Comparison of ENCODE assay signal across 11 mouse cellular contexts in the genomic region with DNA sequence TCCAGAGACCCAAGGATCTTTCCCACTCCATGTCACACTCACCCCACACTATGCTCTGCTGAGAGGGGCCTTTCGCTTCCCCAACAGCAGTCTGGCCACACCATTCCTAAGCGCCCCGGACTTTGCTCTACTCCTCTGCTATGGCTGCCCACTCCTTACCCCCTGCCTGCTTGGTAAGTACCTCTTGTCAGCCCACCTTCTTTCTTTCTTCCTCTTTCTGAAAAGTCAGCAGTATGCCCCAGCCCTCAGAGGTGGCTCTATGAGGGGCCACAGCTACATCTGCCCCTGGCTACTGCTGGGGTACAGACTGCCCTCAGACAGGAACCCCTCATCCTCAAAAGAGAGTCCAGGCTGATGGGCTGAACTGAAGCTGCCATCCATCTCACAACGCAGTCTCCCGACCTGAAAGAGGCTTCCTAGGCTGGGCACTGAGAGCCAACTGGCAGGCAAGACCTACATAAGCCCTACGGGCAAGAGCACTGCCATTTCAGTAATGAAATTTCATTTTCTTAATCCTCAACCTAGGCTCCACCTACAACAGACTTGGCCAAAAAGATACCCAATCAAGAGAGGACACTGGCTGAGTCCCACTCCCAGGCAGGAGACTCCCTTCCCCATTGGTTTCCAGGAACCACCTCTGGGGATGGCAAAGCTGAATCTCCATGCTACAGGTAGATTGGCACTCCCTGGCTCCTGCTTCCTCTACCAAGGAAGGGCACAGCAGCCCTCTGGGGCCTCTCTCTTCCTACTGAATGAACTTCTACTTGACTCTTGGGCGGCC. TPM values are rescaled to one million over a fixed set of nuclear protein-coding genes. Genes with fewer than 3 reads are reported as not detected.
DNase-seq lines count a peak whose midpoint lies in the region; ATAC-seq and TF ChIP-seq lines count a peak whose summit lies in the region.
"Had no signal": no experiment of that assay in that cellular context is flagged by ENCODE, and none has a peak within 500 bp of the region (broad histone marks: within the 10 kb centered on the region; RNA-seq: fewer than 3 reads in every experiment).

No protein-coding gene starts in this region.

- H3K4me2 ChIP-seq in midbrain, embryonic 13.5 days (replicated peaks): no peak overlapping the region
- peak overlapping the region; percentile 88 for H3K4me2 ChIP-seq in intestine, postnatal 0 days (replicated peaks; ENCODE audit: low read depth)

- H3K27ac ChIP-seq in gastrocnemius, adult 2 months: peak overlapping the region; percentile 35
- no peak overlapping the region for H3K27ac ChIP-seq in midbrain, embryonic 10.5 days (replicated peaks)
- no peak overlapping the region for H3K27ac ChIP-seq in midbrain, embryonic 13.5 days
- peak overlapping the region; percentile 92 for H3K27ac ChIP-seq in intestine, postnatal 0 days (ENCODE audit: low read depth, low read length)

- H3K4me1 ChIP-seq in midbrain, embryonic 10.5 days: peaks cover 38% of the 10 kb centered on the region
- peaks cover 29% of the 10 kb centered on the region for H3K4me1 ChIP-seq in midbrain, embryonic 13.5 days (replicated peaks)
- H3K4me1 ChIP-seq in intestine, postnatal 0 days (replicated peaks; ENCODE audit: control insufficient read depth, insufficient read depth, low read length): peaks cover 3% of the 10 kb centered on the region
- H3K4me1 ChIP-seq in megakaryocyte, embryonic 14.5 days: peaks cover 83% of the 10 kb centered on the region

- DNase-seq in gastrocnemius, adult 2 months: peak; percentile 14
- DNase-seq in gastrocnemius, postnatal 14 days: no peak
- DNase-seq in midbrain, embryonic 10.5 days (ENCODE audit: low spot score): no peak
- no peak for DNase-seq in layer of hippocampus, adult 18-20 months (ENCODE audit: low spot score in 2 of 2)
- no peak for DNase-seq in adipocyte (ENCODE audit: low spot score)
- DNase-seq: kidney, adult 18-20 months had no signal

- peaks cover 45% of the 10 kb centered on the region for H3K36me3 ChIP-seq in midbrain, embryonic 10.5 days
- peaks cover 8% of the 10 kb centered on the region; the same call in 1 of the 2 replicates for H3K36me3 ChIP-seq in midbrain, embryonic 13.5 days
- H3K36me3 ChIP-seq in intestine, postnatal 0 days (ENCODE audit: control insufficient read depth, insufficient read depth): peaks cover 37% of the 10 kb centered on the region
- H3K36me3 ChIP-seq in megakaryocyte, embryonic 14.5 days (replicated peaks; ENCODE audit: low read length): peaks cover 55% of the 10 kb centered on the region

- H3K4me3 ChIP-seq in gastrocnemius, adult 2 months: peak overlapping the region; percentile 18
- peak overlapping the region; percentile 59; the same call in 1 of the 2 replicates for H3K4me3 ChIP-seq in midbrain, embryonic 10.5 days
- H3K4me3 ChIP-seq in midbrain, embryonic 13.5 days (replicated peaks): no peak overlapping the region
- peak overlapping the region; percentile 62 for H3K4me3 ChIP-seq in intestine, postnatal 0 days (ENCODE audit: low read depth, low read length)
- peak overlapping the region; percentile 99 for H3K4me3 ChIP-seq in megakaryocyte, embryonic 14.5 days (replicated peaks)

- TF ChIP-seq CTCF in gastrocnemius, adult 2 months (IDR thresholded peaks at IDR 0.05): no peak
- TF ChIP-seq CTCF in intestine, postnatal 0 days (IDR thresholded peaks at IDR 0.05; ENCODE audit: low read depth): no peak

- no peaks in the 10 kb centered on the region for H3K9me3 ChIP-seq in midbrain, embryonic 10.5 days (replicated peaks)
- H3K9me3 ChIP-seq in midbrain, embryonic 13.5 days: no peaks in the 10 kb centered on the region
- no peaks in the 10 kb centered on the region for H3K9me3 ChIP-seq in intestine, postnatal 0 days (ENCODE audit: control insufficient read depth)
- H3K9me3 ChIP-seq in megakaryocyte, embryonic 14.5 days: no peaks in the 10 kb centered on the region

- ATAC-seq in midbrain, embryonic 13.5 days: no peak
- ATAC-seq in intestine, postnatal 0 days: no peak

- intact Hi-C loops in gastrocnemius, adult 2 months (cut with DNase I): no loop called here
- intact Hi-C loops in gastrocnemius, postnatal 14 days (cut with DNase I; ENCODE audit: low total_unique reads): no loop called here

- WGBS in midbrain, embryonic 10.5 days: 96% methylated on average over 7 of the region's 7 CpGs
- WGBS in midbrain, embryonic 13.5 days: over 99% methylated on average over 7 of the region's 7 CpGs
- 80% methylated on average over 7 of the region's 7 CpGs for WGBS in intestine, postnatal 0 days

- no peak overlapping the region for H3K9ac ChIP-seq in midbrain, embryonic 13.5 days (replicated peaks)
- peak overlapping the region; percentile 37; the same call in 1 of the 2 replicates for H3K9ac ChIP-seq in intestine, postnatal 0 days (ENCODE audit: low read depth, low read length)

- no peaks in the 10 kb centered on the region for H3K27me3 ChIP-seq in midbrain, embryonic 10.5 days (ENCODE audit: low read depth, poor library complexity, severe bottlenecking)
- H3K27me3 ChIP-seq in midbrain, embryonic 13.5 days: no peaks in the 10 kb centered on the region
- H3K27me3 ChIP-seq in intestine, postnatal 0 days (replicated peaks; ENCODE audit: control insufficient read depth, insufficient read depth, low read length): no peaks in the 10 kb centered on the region
- H3K27me3 ChIP-seq in megakaryocyte, embryonic 14.5 days (replicated peaks): no peaks in the 10 kb centered on the region

RNA-seq across cellular contexts. Expression of gene Ctsz, which starts 1.7 kb away (rescaled TPM):
- 10 to 100 TPM; 24.3 to 25.0 TPM for total RNA-seq in gastrocnemius, adult 2 months (2021)
- total RNA-seq in gastrocnemius, postnatal 14 days (2021): 10 to 100 TPM; 35.9 to 46.1 TPM
- 116 TPM in 2 replicates for polyA plus RNA-seq in midbrain, embryonic 10.5 days (2016; fragmentation: Nextera tagmentation; extraction: Ambion mirVana)
- polyA plus RNA-seq in midbrain, embryonic 13.5 days (2015; fragmentation: Nextera tagmentation; extraction: Ambion mirVana): 66.1 and 74.5 TPM in 2 replicates
- 829 and 892 TPM in 2 replicates for polyA plus RNA-seq in intestine, postnatal 0 days (2015; fragmentation: Nextera tagmentation; extraction: Ambion mirVana)
- 145 and 269 TPM in 2 replicates for polyA plus RNA-seq in megakaryocyte, embryonic 14.5 days (2012; ENCODE audit: insufficient read depth, low replicate concordance)
- 10 to 100 TPM; 37.9 to 44.0 TPM for total RNA-seq in layer of hippocampus, adult 18-20 months (2021)

RNA-seq across cellular contexts. Expression of gene Tubb1, which starts 13.4 kb away (rescaled TPM):
- not detected for total RNA-seq in gastrocnemius, adult 2 months (2021)
- under 1 TPM in 1 of 2 experiments, not detected in 1; 0.14 TPM for total RNA-seq in gastrocnemius, postnatal 14 days (2021)
- 4.3 and 6.1 TPM in 2 replicates for polyA plus RNA-seq in midbrain, embryonic 10.5 days (2016; fragmentation: Nextera tagmentation; extraction: Ambion mirVana)
- 0.98 and 1.5 TPM in 2 replicates for polyA plus RNA-seq in midbrain, embryonic 13.5 days (2015; fragmentation: Nextera tagmentation; extraction: Ambion mirVana)
- polyA plus RNA-seq in intestine, postnatal 0 days (2015; fragmentation: Nextera tagmentation; extraction: Ambion mirVana): not detected in 2 replicates
- polyA plus RNA-seq in megakaryocyte, embryonic 14.5 days (2012; ENCODE audit: insufficient read depth, low replicate concordance): 11.2 and 32.6 TPM in 2 replicates
- total RNA-seq in layer of hippocampus, adult 18-20 months (2021): not detected
- total RNA-seq: layer of hippocampus, postnatal 25 days had no signal
- polyA plus RNA-seq: C2C12 had no signal

RNA-seq across cellular contexts. Expression of gene Nelfcd, which starts 21.5 kb away (rescaled TPM):
- 10 to 100 TPM; 18.2 to 23.2 TPM for total RNA-seq in gastrocnemius, adult 2 months (2021)
- 10 to 100 TPM; 28.5 to 29.4 TPM for total RNA-seq in gastrocnemius, postnatal 14 days (2021)
- polyA plus RNA-seq in midbrain, embryonic 10.5 days (2016; fragmentation: Nextera tagmentation; extraction: Ambion mirVana): 193 and 195 TPM in 2 replicates
- polyA plus RNA-seq in midbrain, embryonic 13.5 days (2015; fragmentation: Nextera tagmentation; extraction: Ambion mirVana): 123 and 136 TPM in 2 replicates
- polyA plus RNA-seq in intestine, postnatal 0 days (2015; fragmentation: Nextera tagmentation; extraction: Ambion mirVana): 31.0 and 32.1 TPM in 2 replicates
- polyA plus RNA-seq in megakaryocyte, embryonic 14.5 days (2012; ENCODE audit: insufficient read depth, low replicate concordance): 36.2 and 36.8 TPM in 2 replicates
- total RNA-seq in layer of hippocampus, adult 18-20 months (2021): 10 to 100 TPM; 50.3 to 51.2 TPM

RNA-seq across cellular contexts. Expression of gene Atp5e, which starts 26.8 kb away (rescaled TPM):
- 1,000 to 10,000 TPM; 1,018 to 1,329 TPM for total RNA-seq in gastrocnemius, adult 2 months (2021)
- total RNA-seq in gastrocnemius, postnatal 14 days (2021): 1,000 to 10,000 TPM; 1,038 to 1,188 TPM
- 569 and 605 TPM in 2 replicates for polyA plus RNA-seq in midbrain, embryonic 10.5 days (2016; fragmentation: Nextera tagmentation; extraction: Ambion mirVana)
- 768 and 784 TPM in 2 replicates for polyA plus RNA-seq in midbrain, embryonic 13.5 days (2015; fragmentation: Nextera tagmentation; extraction: Ambion mirVana)
- polyA plus RNA-seq in intestine, postnatal 0 days (2015; fragmentation: Nextera tagmentation; extraction: Ambion mirVana): 1,035 and 1,046 TPM in 2 replicates
- 161 and 328 TPM in 2 replicates for polyA plus RNA-seq in megakaryocyte, embryonic 14.5 days (2012; ENCODE audit: insufficient read depth, low replicate concordance)
- 100 to 1,000 TPM; 285 to 290 TPM for total RNA-seq in layer of hippocampus, adult 18-20 months (2021)

RNA-seq across cellular contexts. Expression of gene Prelid3b, which starts 35.8 kb away (rescaled TPM):
- total RNA-seq in gastrocnemius, adult 2 months (2021): 10 to 100 TPM; 38.7 to 56.3 TPM
- 10 to 100 TPM; 54.1 to 62.6 TPM for total RNA-seq in gastrocnemius, postnatal 14 days (2021)
- 125 and 132 TPM in 2 replicates for polyA plus RNA-seq in midbrain, embryonic 10.5 days (2016; fragmentation: Nextera tagmentation; extraction: Ambion mirVana)
- polyA plus RNA-seq in midbrain, embryonic 13.5 days (2015; fragmentation: Nextera tagmentation; extraction: Ambion mirVana): 108 and 115 TPM in 2 replicates
- polyA plus RNA-seq in intestine, postnatal 0 days (2015; fragmentation: Nextera tagmentation; extraction: Ambion mirVana): 108 and 109 TPM in 2 replicates
- polyA plus RNA-seq in megakaryocyte, embryonic 14.5 days (2012; ENCODE audit: insufficient read depth, low replicate concordance): 4.1 and 30.0 TPM in 2 replicates
- total RNA-seq in layer of hippocampus, adult 18-20 months (2021): 10 to 100 TPM; 45.2 to 46.3 TPM

Comparison
In these comparisons a context has a peak if more than half of its experiments do, and no peak if none do; other contexts are left out.
1. H3K27ac ChIP-seq: peak in gastrocnemius, adult 2 months (single experiment) and intestine, postnatal 0 days (single experiment); none in midbrain, embryonic 10.5 days (single experiment) and midbrain, embryonic 13.5 days (single experiment).